Mouse (Mus musculus) limb, embryonic 10.5 days (tissue): Measurements from ENCODE around the gene Rpl18a. TPM values are rescaled to one million over a fixed set of nuclear protein-coding genes. Genes with fewer than 3 reads are reported as not detected.

Experiments
- DNase-seq: peaks from one replicate; pipeline ENCODE4 v3.0.0-alpha.2; 2017; ENCODE audit warnings: low spot score
- H3K27ac ChIP-seq: fragments of 300-500 bp; sonication (generic); 2 replicates; pipeline ENCODE4 v1.5.1; 2016; ENCODE audit warnings: mild to moderate bottlenecking
- H3K27me3 ChIP-seq: fragments of 300-500 bp; sonication (generic); 2 replicates; pipeline ENCODE4 v1.6.1; 2016; ENCODE audit warnings: low read depth, mild to moderate bottlenecking; ENCODE audit not compliant: poor library complexity, severe bottlenecking
- H3K36me3 ChIP-seq: fragments of 300-500 bp; sonication (generic); 2 replicates; pipeline ENCODE4 v1.6.1; 2016; ENCODE audit warnings: mild to moderate bottlenecking, moderate library complexity
- H3K4me1 ChIP-seq: fragments of 300-500 bp; sonication (generic); 2 replicates; pipeline ENCODE4 v1.6.1; 2016
- H3K4me3 ChIP-seq: fragments of 300-500 bp; sonication (generic); 2 replicates; pipeline ENCODE4 v1.5.1; 2016; ENCODE audit warnings: mild to moderate bottlenecking, moderate library complexity
- H3K9me3 ChIP-seq: fragments of 300-500 bp; sonication (generic); replicated peaks from 2 replicates; pipeline ENCODE4 v1.6.1; 2016; ENCODE audit warnings: mild to moderate bottlenecking
- WGBS: fragments of 180-500 bp; shearing (Covaris S2); methylation state at CpG from one replicate; pipeline ENCODE4 v1.1.7; 2016; 5-methylcytosine and 5-hydroxymethylcytosine counted together
- polyA plus RNA-seq: library from polyadenylated mRNA; unstranded; fragments of >200 nt; fragmentation: Nextera tagmentation; extraction: Ambion mirVana; gene quantifications from 2 replicates; pipeline ENCODE4 v1.2.1, GENCODE M21; 2016

Rpl18a gene
- polyA plus RNA-seq, 1 experiment from 2014 or later: 3,636 TPM

DNA sequence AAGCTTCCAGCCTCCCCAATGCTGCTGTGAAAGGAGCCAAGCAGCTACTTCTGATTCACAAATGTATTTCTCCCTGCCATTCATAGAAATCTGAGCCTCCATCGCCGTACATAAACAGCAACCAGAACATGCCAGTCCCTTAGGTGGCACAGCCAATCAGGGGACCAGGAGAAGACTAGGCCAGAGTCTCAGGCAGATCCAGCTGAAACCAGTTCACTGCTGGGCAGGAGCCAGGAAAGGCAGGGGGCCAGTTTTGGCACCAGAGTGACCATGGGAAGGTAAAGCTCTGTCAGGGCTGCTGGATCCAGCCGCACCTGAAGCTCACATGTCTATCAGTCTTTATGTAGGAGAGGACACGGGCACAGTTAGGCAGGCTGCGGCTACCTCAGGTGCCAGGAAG lies 6.6 kb downstream of the Rpl18a start:
- Histone ChIP-seq H3K27me3 (peaks cover 84% of the 10 kb centered on the region), H3K36me3 (peaks cover 30% of the 10 kb centered on the region), H3K4me3 (no peak overlapping the region), H3K4me1 (peaks cover 34% of the 10 kb centered on the region), H3K27ac (no peak overlapping the region), H3K9me3 (no peaks in the 10 kb centered on the region)
- WGBS: 88% methylated on average over 5 of the region's 5 CpGs
- no peak for DNase-seq

GRCm38 (mm10) chr8:70887669-70888068 lies 9.5 kb downstream of the Rpl18a start:
- 5% methylated on average over 18 of the region's 18 CpGs for WGBS
- peak overlapping the region; percentile 21; the same call in 1 of the 2 replicates for H3K4me3 ChIP-seq
- peak; percentile 50 for DNase-seq

DNA sequence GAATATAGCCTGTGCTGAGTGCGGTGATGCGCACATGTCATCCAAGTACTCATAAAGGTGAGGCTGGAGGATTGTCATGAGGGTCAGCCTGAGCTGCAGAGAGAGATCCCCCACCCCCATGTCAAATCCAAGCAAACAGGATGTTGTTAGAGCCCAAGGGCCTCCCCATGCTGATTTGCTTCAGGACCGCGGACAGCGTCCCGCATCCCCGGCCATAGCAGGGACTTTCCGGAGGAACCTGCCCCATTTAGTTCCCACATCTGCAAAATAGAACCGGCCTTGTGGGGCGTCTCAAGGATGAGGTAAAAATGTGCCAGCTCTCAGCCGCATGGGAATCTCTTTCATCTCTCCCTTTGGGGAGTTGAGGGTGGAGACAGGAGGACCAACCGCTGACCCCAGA lies 11.6 kb downstream of the Rpl18a start:
- H3K36me3 ChIP-seq: 0 out of 2 replicates have a peak, but pooled peaks cover 2% of the 10 kb centered on the region
- H3K27me3 ChIP-seq: peaks cover 40% of the 10 kb centered on the region
- WGBS: 12% methylated on average over 12 of the region's 12 CpGs
- H3K27ac ChIP-seq: no peak overlapping the region
- no peaks in the 10 kb centered on the region for H3K9me3 ChIP-seq
- H3K4me1 ChIP-seq: peaks cover 8% of the 10 kb centered on the region
- H3K4me3 ChIP-seq: no peak overlapping the region
- DNase-seq: peak; percentile 76

More at GRCm38 (mm10) chr8:70887669-70888068, 9.5 kb downstream of the Rpl18a start:
- Histone ChIP-seq H3K27me3 (peaks cover 60% of the 10 kb centered on the region), H3K36me3 (0 out of 2 replicates have a peak, but pooled peaks cover 2% of the 10 kb centered on the region), H3K9me3 (no peaks in the 10 kb centered on the region), H3K27ac (no peak overlapping the region), H3K4me1 (peaks cover 18% of the 10 kb centered on the region)

DNA sequence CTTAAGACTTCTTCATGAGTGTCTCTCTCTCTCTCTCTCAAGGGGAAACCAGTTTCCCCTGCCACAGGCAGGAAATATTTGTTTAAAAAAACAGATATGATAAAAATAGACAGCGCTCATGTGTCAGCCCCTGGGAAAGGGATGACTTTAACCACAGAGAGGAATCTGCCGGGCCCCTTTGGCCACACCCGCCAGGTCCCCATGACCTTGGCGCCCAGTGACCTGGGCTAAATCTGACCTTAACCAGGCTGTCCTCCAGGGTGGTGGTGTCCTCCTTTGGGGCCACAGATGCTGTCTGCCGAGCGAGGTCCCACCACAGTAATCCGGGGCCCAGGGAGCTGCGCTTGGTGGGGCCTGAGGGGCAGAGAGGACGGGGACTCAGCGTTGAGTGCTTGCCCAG lies 12.5 kb downstream of the Rpl18a start:
- H3K27me3 ChIP-seq: peaks cover 31% of the 10 kb centered on the region
- no peak for DNase-seq
- WGBS: 95% methylated on average over 10 of the region's 10 CpGs
- H3K4me3 ChIP-seq: no peak overlapping the region
- no peak overlapping the region for H3K27ac ChIP-seq
- H3K4me1 ChIP-seq: peaks cover 18% of the 10 kb centered on the region
- H3K9me3 ChIP-seq: no peaks in the 10 kb centered on the region
- 0 out of 2 replicates have a peak, but pooled peaks cover 2% of the 10 kb centered on the region for H3K36me3 ChIP-seq

DNA sequence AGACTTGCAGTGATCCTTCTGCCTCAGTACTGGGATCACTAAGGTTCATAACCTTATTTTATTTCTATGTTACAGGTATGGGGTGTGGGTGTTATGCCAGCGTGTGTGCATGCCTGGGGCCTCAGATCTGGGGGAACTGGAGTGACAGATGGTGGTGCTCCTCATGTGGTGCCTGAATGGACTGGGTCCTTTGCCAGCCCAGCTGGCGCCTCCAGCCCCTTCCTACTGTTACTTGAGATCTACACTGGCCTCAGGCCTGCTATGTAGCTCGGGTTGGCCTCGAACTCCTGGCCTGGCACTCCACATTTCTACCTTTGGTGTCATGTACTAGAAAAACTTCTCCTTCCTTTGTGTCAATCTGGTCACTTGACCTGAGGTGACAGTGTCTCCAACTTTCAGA lies 13.0 kb downstream of the Rpl18a start:
- Histone ChIP-seq H3K4me3 (no peak overlapping the region), H3K36me3 (0 out of 2 replicates have a peak, but pooled peaks cover 1% of the 10 kb centered on the region), H3K9me3 (no peaks in the 10 kb centered on the region), H3K27ac (no peak overlapping the region), H3K27me3 (peaks cover 26% of the 10 kb centered on the region), H3K4me1 (peaks cover 21% of the 10 kb centered on the region)
- no peak for DNase-seq
- 84% methylated on average over 4 of the region's 4 CpGs for WGBS

GRCm38 (mm10) chr8:70880546-70880945 lies 16.7 kb downstream of the Rpl18a start:
- H3K4me3 ChIP-seq: no peak overlapping the region
- H3K27me3 ChIP-seq: no peaks in the 10 kb centered on the region
- H3K4me1 ChIP-seq: peaks cover 16% of the 10 kb centered on the region
- H3K27ac ChIP-seq: peak overlapping the region; percentile 0; the same call in 1 of the 2 replicates
- no peak for DNase-seq
- H3K36me3 ChIP-seq: no peaks in the 10 kb centered on the region
- H3K9me3 ChIP-seq: no peaks in the 10 kb centered on the region
- WGBS: 24% methylated on average over 11 of the region's 11 CpGs

DNA sequence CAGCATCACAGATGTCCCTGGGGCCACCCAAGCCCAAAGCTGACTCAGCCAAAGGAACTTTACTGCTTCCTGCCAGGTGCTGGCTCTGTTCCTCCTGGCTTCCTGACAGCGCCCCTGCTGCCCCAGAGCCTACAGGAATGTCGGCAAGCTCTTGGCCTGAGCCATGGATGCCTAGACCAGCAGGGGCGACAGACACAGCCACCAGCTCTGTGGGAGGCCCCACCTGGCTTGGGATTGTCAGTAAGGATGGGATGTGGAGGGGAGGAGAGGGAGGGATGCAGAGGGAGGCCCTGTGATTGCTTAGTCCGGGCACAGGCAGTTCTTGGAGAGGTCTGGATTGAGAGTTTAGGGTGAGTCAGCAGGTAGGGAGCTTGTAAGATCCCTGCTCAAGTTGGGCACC lies 17.1 kb downstream of the Rpl18a start:
- Histone ChIP-seq H3K4me1 (peaks cover 16% of the 10 kb centered on the region), H3K27me3 (no peaks in the 10 kb centered on the region), H3K4me3 (no peak overlapping the region), H3K27ac (peak overlapping the region; percentile 0; the same call in 1 of the 2 replicates), H3K36me3 (no peaks in the 10 kb centered on the region), H3K9me3 (no peaks in the 10 kb centered on the region)
- 6% methylated on average over 4 of the region's 4 CpGs for WGBS
- no peak for DNase-seq

DNA sequence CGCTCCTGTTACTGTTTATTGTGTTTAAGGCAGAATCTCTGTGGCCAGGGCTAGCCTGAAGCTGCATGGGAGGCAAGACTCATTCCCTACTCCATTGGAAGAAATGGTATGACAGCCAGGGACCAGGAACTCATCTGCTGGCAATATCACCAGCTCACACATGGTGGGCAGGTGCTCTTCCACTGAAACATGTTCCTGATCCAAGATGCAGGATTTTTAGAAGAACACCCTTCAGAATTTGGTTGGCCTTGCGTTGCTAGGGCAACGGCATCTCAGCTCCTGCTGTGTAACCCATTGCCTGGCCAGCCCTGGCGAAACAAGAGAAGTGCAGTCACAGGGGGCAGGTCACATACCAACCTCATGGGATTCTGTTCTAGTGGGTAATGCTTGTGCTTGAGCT lies 17.7 kb downstream of the Rpl18a start:
- 61% methylated on average over 4 of the region's 4 CpGs for WGBS

DNA sequence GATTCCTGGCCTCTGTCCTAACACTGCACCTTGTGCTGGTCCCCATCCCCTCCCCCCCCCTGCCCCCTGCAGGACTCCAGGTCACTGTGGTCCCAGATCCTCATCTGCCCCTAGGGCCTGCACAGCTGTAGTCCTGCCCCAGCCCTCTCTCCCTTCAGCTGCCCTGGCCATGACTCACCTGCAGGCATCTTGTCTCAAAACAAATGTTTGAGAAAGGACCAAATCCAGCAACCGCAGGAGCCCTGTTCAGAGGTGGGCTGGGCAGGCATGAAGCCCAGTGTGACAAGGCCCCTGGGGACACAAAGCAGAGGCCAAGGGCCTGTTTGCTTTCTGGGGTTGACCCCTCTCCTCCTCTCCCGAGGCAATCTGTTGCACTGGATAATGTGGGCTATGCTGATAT lies 19.0 kb downstream of the Rpl18a start:
- Histone ChIP-seq H3K9me3 (no peaks in the 10 kb centered on the region), H3K4me3 (no peak overlapping the region), H3K36me3 (no peaks in the 10 kb centered on the region), H3K27ac (no peak overlapping the region), H3K4me1 (peaks cover 16% of the 10 kb centered on the region), H3K27me3 (no peaks in the 10 kb centered on the region)
- 53% methylated on average over 2 of the region's 2 CpGs for WGBS
- DNase-seq: no peak

More for the DNA sequence above, 17.7 kb downstream of the Rpl18a start:
- Histone ChIP-seq H3K9me3 (no peaks in the 10 kb centered on the region), H3K4me3 (no peak overlapping the region), H3K4me1 (peaks cover 16% of the 10 kb centered on the region), H3K27ac (no peak overlapping the region), H3K36me3 (no peaks in the 10 kb centered on the region), H3K27me3 (no peaks in the 10 kb centered on the region)
- DNase-seq: no peak

DNA sequence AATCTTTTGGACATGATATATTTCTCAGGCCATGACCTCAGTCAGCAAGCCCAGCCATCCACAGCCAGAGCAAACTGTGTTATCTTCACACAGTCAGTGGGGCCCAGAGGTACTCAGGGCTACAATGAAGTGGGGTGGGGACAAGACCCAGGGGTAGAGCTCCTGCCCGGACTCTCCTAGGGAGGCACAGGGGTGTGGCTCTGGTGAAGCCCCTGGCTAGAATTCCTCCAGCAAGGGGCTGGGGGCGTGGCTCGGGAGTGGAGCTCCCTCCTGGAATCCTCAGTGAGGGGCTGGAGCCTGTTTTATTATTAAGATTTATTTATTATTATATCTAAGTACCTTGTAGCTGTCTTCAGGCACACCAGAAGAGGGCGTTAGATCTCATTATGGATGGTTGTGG lies 20.8 kb downstream of the Rpl18a start:
- H3K4me1 ChIP-seq: peaks cover 28% of the 10 kb centered on the region
- H3K27me3 ChIP-seq: no peaks in the 10 kb centered on the region
- no peak overlapping the region for H3K27ac ChIP-seq
- no peak for DNase-seq
- H3K4me3 ChIP-seq: no peak overlapping the region
- no peaks in the 10 kb centered on the region for H3K36me3 ChIP-seq
- no peaks in the 10 kb centered on the region for H3K9me3 ChIP-seq
- 68% methylated on average over 4 of the region's 4 CpGs for WGBS

DNA sequence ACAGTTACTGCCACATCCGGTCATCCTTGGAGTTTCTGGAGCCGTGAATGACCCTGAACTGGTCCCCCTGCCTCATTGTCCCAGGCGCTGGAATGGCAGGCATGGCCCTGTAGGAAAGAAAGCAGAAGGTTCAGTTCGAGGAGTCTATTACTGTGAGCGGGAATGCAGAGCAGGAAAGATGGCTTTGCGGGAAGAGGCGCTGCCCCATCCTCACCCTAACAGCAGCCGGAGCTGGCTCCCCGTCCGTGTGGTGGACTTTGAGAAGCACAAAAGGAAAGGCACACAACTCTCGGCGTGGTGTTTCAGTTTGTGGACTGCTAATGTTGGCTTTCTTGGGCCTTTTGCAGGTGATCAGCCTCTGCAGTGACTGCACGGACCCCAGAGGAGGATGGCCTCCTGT lies 22.8 kb downstream of the Rpl18a start:
- peaks cover 3% of the 10 kb centered on the region; the same call in 1 of the 2 replicates for H3K36me3 ChIP-seq
- DNase-seq: no peak
- H3K9me3 ChIP-seq: no peaks in the 10 kb centered on the region
- peaks cover 19% of the 10 kb centered on the region for H3K4me1 ChIP-seq
- H3K27me3 ChIP-seq: no peaks in the 10 kb centered on the region
- peak overlapping the region; percentile 89 for H3K27ac ChIP-seq
- WGBS: 92% methylated on average over 13 of the region's 13 CpGs
- peak overlapping the region; percentile 10; the same call in 1 of the 2 replicates for H3K4me3 ChIP-seq

GRCm38 (mm10) chr8:70873364-70873985 lies 23.7 kb downstream of the Rpl18a start, which contains the start of gene Ccdc124:
Ccdc124 (minus strand) TSS chr8:70873935.
- Histone ChIP-seq H3K27ac (peak within 1 kb of the TSS; percentile 89), H3K4me1 (peaks cover 29% of the 10 kb centered on the region), H3K4me3 (peak within 1 kb of the TSS; percentile 77), H3K9me3 (no peaks in the 10 kb centered on the region), H3K27me3 (no peaks in the 10 kb centered on the region), H3K36me3 (peaks cover 8% of the 10 kb centered on the region; the same call in 1 of the 2 replicates)
- under 1% methylated on average over 46 of the region's 46 CpGs for WGBS
- DNase-seq: peak; percentile 98

DNA sequence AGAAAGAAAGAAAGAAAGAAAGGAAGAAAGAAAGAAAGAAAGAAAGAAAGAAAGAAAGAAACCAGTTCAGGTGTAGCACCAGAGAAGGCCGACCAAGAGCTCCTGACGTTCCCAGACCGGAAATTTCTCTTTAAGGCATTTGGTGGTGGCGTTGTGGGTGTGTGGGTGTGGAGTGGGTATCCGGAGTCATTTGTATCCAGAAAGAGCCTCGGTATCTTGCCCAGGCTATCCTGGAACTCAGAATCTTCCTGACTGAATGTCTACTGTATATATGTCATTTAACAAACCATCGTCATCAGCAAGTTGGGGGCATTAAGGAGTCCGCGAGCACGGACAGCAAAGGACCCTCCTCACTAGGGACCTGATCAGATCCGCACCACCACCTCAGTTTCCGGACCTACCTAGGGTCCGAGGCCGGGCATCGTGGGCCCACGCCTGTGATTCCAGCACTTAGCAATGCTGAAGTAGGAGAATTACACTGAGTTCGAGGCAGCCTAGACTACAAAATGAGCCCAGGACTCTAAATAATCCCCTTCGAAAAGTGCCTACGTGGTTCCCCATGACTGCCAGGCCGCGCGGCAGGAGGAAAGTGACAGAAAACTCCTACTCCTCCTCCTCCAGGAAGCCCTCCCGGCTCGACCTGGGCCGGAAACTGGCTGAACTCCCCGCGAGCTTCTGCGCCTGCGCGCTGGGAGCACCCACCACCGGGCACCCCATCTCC lies 24.4 kb downstream of the Rpl18a start:
- Histone ChIP-seq H3K4me3 (peak overlapping the region; percentile 77), H3K36me3 (peaks cover 15% of the 10 kb centered on the region), H3K9me3 (no peaks in the 10 kb centered on the region), H3K4me1 (peaks cover 35% of the 10 kb centered on the region), H3K27ac (peak overlapping the region; percentile 89), H3K27me3 (no peaks in the 10 kb centered on the region)
- WGBS: 8% methylated on average over 31 of the region's 31 CpGs
- no peak for DNase-seq
